18 mouse cellular contexts compared by ENCODE assay signal in genomic region chr15:88288051-88288450, GRCm38 (mm10).
A peak's percentile ranks its signal among the peaks of the same experiment; 100 is the strongest.
DNase-seq lines count a peak whose midpoint lies in the region; ATAC-seq lines count a peak whose summit lies in the region.
"Had no signal": no experiment of that assay in that cellular context is flagged by ENCODE, and none has a peak within 500 bp of the region (broad histone marks: within the 10 kb centered on the region; RNA-seq: fewer than 3 reads in every experiment).

No protein-coding gene starts in this region.

- WGBS in forebrain, embryonic 14.5 days: 37% methylated on average over 16 of the region's 16 CpGs
- WGBS in forebrain, embryonic 10.5 days: 57% methylated on average over 16 of the region's 16 CpGs
- WGBS in liver, embryonic 12.5 days (ENCODE audit: insufficient replicate concordance): 66% methylated on average over 16 of the region's 16 CpGs

- H3K27ac ChIP-seq in forebrain, embryonic 14.5 days (ENCODE audit: low read depth, low read length): no peak overlapping the region
- no peak overlapping the region for H3K27ac ChIP-seq in forebrain, embryonic 10.5 days
- no peak overlapping the region for H3K27ac ChIP-seq in liver, embryonic 12.5 days
- H3K27ac ChIP-seq: embryonic facial prominence, embryonic 13.5 days; heart, embryonic 13.5 days; limb, embryonic 13.5 days; liver, embryonic 15.5 days had no signal

- H3K4me3 ChIP-seq in forebrain, embryonic 14.5 days (ENCODE audit: low read depth, low read length): no peak overlapping the region
- H3K4me3 ChIP-seq in forebrain, embryonic 10.5 days: no peak overlapping the region
- H3K4me3 ChIP-seq in liver, embryonic 12.5 days: no peak overlapping the region
- H3K4me3 ChIP-seq: embryonic facial prominence, embryonic 13.5 days; heart, embryonic 13.5 days; limb, embryonic 13.5 days; liver, embryonic 15.5 days had no signal

- 0 out of 2 replicates have a peak, but pooled peaks cover 11% of the 10 kb centered on the region for H3K4me1 ChIP-seq in forebrain, embryonic 14.5 days (ENCODE audit: control insufficient read depth, insufficient read depth, low read length)
- H3K4me1 ChIP-seq in forebrain, embryonic 10.5 days: peaks cover 22% of the 10 kb centered on the region
- no peaks in the 10 kb centered on the region for H3K4me1 ChIP-seq in liver, embryonic 12.5 days
- H3K4me1 ChIP-seq: heart, embryonic 13.5 days; limb, embryonic 13.5 days; liver, embryonic 15.5 days had no signal

- ATAC-seq in forebrain, embryonic 14.5 days: no peak; the same call in 1 of the 2 replicates
- no peak for ATAC-seq in liver, embryonic 12.5 days
- ATAC-seq: hindbrain, embryonic 16.5 days; lung, postnatal 0 days had no signal

- no peak overlapping the region for H3K9ac ChIP-seq in forebrain, embryonic 14.5 days (ENCODE audit: low read length)
- H3K9ac ChIP-seq in liver, embryonic 12.5 days: no peak overlapping the region
- H3K9ac ChIP-seq: embryonic facial prominence, embryonic 13.5 days; heart, embryonic 13.5 days; limb, embryonic 13.5 days; liver, embryonic 15.5 days had no signal

- H3K27me3 ChIP-seq in forebrain, embryonic 14.5 days (replicated peaks; ENCODE audit: control insufficient read depth, insufficient read depth, low read length): no peaks in the 10 kb centered on the region
- peaks cover 17% of the 10 kb centered on the region for H3K27me3 ChIP-seq in forebrain, embryonic 10.5 days (ENCODE audit: poor library complexity, severe bottlenecking)
- H3K27me3 ChIP-seq in liver, embryonic 12.5 days (replicated peaks): 0 out of 2 replicates have a peak, but pooled peaks cover 3% of the 10 kb centered on the region
- H3K27me3 ChIP-seq: liver, embryonic 15.5 days had no signal

- H3K36me3 ChIP-seq in forebrain, embryonic 14.5 days (ENCODE audit: control insufficient read depth, insufficient read depth, low read length): no peaks in the 10 kb centered on the region
- H3K36me3 ChIP-seq in forebrain, embryonic 10.5 days (replicated peaks): no peaks in the 10 kb centered on the region
- H3K36me3 ChIP-seq in liver, embryonic 12.5 days: no peaks in the 10 kb centered on the region
- H3K36me3 ChIP-seq: embryonic facial prominence, embryonic 13.5 days; heart, embryonic 13.5 days; limb, embryonic 13.5 days; liver, embryonic 15.5 days had no signal

- H3K9me3 ChIP-seq in forebrain, embryonic 14.5 days (replicated peaks; ENCODE audit: control insufficient read depth, low read length): no peaks in the 10 kb centered on the region
- no peaks in the 10 kb centered on the region for H3K9me3 ChIP-seq in forebrain, embryonic 10.5 days
- H3K9me3 ChIP-seq in liver, embryonic 12.5 days (replicated peaks): peaks cover 20% of the 10 kb centered on the region
- H3K9me3 ChIP-seq: embryonic facial prominence, embryonic 13.5 days; limb, embryonic 13.5 days; liver, embryonic 15.5 days had no signal

- H3K4me2 ChIP-seq in forebrain, embryonic 14.5 days (ENCODE audit: low read length): no peak overlapping the region
- no peak overlapping the region for H3K4me2 ChIP-seq in liver, embryonic 12.5 days
- H3K4me2 ChIP-seq: embryonic facial prominence, embryonic 13.5 days; heart, embryonic 13.5 days; limb, embryonic 13.5 days; liver, embryonic 15.5 days had no signal

- peak; percentile 49 for DNase-seq in forebrain, embryonic 14.5 days (ENCODE audit: low spot score)
- DNase-seq in forebrain, embryonic 10.5 days (ENCODE audit: extremely low spot score, low spot score): no peak
- DNase-seq in kidney, postnatal 4 days: peak; percentile 9 to 12
- DNase-seq in kidney, postnatal 25 days: no peak
- peak; percentile 8 for DNase-seq in right cerebral cortex, adult 18-20 months
- DNase-seq in right cerebral cortex, postnatal 10 days (ENCODE audit: low spot score in 2 of 2): no peak
- DNase-seq in thymus, adult 18-20 months: no peak
- DNase-seq: adrenal gland, postnatal 10 days; cerebellum, adult 2 months; heart, postnatal 36 days; kidney, adult 18-20 months had no signal

Comparison
In these comparisons a context has a peak if more than half of its experiments do, and no peak if none do; other contexts are left out.
1. DNase-seq: peak in forebrain, embryonic 14.5 days (single experiment), kidney, postnatal 4 days (2 of 2) and right cerebral cortex, adult 18-20 months (single experiment); none in forebrain, embryonic 10.5 days (single experiment), kidney, postnatal 25 days (0 of 2), right cerebral cortex, postnatal 10 days (0 of 2) and thymus, adult 18-20 months (0 of 2).